Mouse (Mus musculus): Measurements from ENCODE around the gene Mospd3. TPM values are rescaled to one million over a fixed set of nuclear protein-coding genes. Genes with fewer than 3 reads are reported as not detected.

The Mospd3 gene
- total RNA-seq (2023): 10 to 100 TPM; 47.6 to 59.4 TPM

DNA sequence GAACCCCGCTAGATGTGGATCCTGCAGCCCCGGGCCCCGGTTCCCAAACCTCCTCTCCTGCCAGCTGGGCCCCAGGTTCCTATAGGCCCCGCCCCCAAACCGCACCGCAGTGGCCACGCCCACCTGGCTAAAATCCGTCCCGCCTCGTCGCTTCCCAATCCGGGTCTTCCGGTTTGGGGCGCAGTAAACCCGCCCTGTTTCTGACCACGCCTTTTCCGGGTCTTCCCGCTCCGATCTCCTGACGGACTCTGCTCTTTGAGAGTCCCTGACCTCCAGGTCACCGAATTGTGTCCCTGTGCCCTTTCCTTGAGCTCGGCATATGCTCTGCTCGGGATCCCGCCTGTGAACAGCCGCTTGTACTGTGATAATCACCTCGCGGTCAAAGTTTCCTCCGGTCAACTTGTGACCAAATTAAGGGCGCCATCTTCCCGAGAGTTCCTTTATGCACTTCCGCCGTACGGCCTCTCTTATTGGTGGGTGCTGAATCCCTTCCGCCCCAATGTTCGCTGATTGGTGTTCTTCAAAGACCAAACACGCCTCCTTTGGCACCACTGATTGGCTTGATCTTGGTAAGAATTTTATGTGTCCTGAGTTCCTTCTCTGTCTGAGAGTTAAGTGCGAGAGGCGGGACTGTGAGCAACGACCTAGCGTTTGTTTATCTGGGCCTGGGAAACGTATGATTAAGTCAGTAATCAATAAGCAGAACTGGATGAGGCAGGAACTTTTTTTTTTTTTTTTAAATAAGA, at the start of gene Mospd3:
Mospd3 (minus strand) TSS at position 440 of the 746 bp plus-strand sequence.

DNA sequence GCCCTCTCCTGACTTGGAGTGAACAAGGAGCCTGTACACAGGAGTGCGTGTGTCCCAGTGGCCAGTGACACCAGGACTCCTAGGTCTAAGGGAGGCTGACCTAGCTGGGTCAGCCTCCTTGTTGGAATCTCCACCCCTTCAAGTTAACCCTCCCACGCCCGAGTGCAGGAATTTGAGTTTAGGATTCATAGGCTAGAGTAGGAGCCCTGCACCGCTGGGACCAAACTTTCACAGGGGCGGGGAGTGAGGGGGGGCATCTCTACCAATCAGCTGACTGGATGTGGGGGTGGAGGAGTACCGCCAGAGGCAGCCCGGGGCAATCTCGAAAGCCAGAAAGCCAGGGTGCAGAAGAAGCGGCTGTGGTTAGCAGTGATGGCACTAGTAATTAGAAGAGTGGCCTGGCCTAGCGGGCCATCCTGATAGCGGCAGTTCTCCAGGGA, 44.8 kb upstream of the Mospd3 start, which contains the start of gene Irs3:
Irs3 (minus strand) TSS at position 63 of the 440 bp plus-strand sequence.

DNA sequence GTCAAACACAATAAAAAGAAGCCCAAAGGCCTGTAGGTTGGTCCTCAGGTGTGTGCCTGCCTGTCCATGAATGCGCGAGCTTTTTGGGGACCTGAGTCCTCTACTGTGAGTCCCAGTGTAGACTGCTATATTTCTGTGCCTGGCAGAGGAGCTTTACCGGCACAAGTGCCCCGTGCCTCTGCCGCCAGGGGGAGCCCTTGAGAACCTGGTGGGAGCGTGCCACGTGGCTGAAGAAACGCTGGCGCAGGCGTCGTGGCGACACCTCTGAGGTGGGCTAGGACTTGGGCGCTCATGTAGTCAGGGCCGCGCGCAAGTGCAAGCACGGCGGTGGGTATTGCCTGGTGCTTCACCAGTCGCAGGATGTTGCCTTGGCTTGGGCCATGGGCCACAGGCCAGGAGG, 40.2 kb upstream of the Mospd3 start, which contains the start of gene Sap25:
Sap25 (plus strand) TSS at position 281 of the 400 bp plus-strand sequence.

DNA sequence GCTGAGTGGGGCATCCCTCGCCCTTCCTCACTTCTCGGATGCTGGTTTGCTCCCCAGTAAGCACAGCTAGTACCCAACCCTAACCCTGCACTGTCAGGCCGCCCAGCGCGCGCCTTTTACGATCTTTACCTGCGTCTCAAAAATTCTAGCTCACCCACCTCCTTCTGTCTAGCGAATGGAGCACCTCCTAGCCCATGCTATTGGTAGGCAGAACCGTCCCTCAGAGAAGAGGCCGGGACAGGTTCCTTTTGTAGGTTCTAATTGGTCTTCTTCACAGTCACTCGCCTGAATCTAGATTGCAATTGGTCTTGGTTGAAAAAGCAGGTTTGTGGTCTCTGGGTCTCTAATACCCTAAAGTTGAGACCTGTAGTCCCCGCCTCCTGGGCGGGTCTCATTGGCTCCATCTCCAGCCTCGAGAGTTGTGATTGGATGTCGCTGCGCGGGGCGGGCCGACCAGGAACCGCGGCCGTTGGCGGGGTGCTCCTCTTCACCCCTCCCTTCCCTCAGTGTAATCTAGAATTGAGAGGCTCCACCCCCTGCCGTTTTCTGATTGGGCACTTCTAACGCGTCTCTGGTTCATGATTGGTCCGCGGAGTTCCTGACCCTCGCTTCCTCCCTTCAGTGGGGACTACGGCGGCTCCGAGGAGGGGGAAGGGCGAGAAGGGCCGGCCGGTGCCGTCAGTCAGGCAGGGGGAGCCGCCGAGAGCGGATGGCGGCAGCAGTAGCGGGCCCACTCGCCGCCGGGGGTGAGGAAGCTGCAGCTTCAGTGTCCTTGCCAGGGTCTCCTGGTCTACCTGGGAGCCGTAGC, 27.8 kb upstream of the Mospd3 start, which contains the start of the genes Fbxo24, Lrch4 and Gm20605:
Fbxo24 (minus strand) TSS at position 505 of the 808 bp plus-strand sequence.
Lrch4 (plus strand) TSS at position 624 of the 808 bp plus-strand sequence.
Gm20605 (plus strand) TSS at position 678 of the 808 bp plus-strand sequence.

DNA sequence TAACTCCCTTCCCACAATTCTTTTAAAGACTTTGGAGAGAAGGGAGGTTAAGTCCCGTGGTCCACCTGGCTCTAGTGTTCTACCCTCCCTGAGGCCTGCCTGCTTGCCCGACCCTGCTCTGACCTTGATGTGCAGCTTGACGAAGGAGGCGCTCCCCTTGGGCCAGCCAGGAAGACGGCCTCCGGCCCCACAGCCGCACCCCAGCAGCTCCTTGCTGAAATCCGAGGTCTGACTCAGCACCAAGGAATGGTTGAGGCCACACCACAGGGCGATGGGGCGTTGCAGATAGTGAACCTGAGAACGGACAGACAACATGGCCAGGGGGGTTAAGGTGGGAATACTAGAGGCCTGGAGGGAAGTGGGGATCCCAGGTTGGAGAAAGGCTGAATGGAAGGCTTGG, 12.7 kb upstream of the Mospd3 start, which contains the start of gene Pcolce:
Pcolce (minus strand) TSS at position 235 of the 400 bp plus-strand sequence.

DNA sequence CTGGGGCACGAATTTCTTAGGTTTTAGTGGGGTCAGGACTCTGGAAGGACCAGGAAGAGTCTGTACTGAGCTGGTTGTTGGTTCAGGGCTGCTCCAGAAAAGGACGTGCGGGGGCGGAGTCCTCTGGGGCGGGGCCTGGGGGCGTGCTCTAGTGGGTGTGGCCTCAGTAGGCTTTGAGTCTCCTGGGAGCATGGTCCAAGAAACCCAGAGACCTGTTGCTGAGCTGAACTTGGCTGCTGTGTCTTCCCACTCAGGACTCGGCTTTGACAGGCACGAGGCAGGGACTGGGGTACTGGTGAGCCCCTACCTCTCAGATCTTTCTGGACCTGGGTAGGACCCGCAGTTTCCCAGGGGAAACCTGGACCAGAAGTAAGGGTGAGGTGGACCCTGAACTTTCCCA, 31.2 kb downstream of the Mospd3 start, which contains the start of gene Tfr2:
Tfr2 (plus strand) TSS at position 176 of the 400 bp plus-strand sequence.

DNA sequence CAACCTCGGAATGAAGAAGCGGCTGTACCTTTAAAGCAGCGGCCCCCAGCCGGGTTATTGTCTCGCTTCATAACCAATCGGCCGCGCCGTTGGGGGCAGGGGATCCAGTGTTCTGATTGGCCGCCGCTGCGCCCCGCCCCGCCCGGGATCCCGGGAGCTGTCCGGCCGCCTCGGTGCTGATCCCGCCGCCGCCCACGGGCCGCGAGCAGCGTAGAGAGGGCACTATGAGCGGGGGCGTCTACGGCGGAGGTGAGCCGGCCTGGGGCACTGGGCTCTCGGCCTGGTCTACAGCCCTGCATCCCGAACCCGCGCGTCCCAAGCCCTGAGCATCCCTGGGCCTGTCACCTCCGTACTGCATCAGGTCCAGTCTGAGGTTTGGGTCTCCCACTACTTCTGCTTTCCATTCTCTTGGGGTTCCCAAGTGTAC, 47.4 kb downstream of the Mospd3 start, which contains the start of gene Actl6b:
Actl6b (plus strand) TSS at position 107 of the 427 bp plus-strand sequence.

Other genes starting within 250 kb of the Mospd3 start
- gene Zan, start 124.0 kb downstream of the Mospd3 start, total RNA-seq (2023): under 1 TPM; 0.07 to 0.18 TPM
- gene Pop7, start 98.5 kb downstream of the Mospd3 start, total RNA-seq (2023): 10 to 100 TPM; 13.8 to 20.5 TPM
- gene Gigyf1, start 82.5 kb downstream of the Mospd3 start, total RNA-seq (2023): 10 to 100 TPM; 45.4 to 47.4 TPM
- not detected for gene Epo, start 67.8 kb downstream of the Mospd3 start, total RNA-seq (2023)
- gene Gnb2, start 67.5 kb downstream of the Mospd3 start, total RNA-seq (2023): 100 to 1,000 TPM; 919 to 975 TPM
- gene Actl6b, start 47.5 kb downstream of the Mospd3 start, total RNA-seq (2023): not detected
- gene Tfr2, start 31.2 kb downstream of the Mospd3 start, total RNA-seq (2023): 1 to 10 TPM; 3.9 to 5.5 TPM
- gene Pcolce, start 12.7 kb upstream of the Mospd3 start, total RNA-seq (2023): under 1 TPM; 0.58 to 0.62 TPM
- gene Fbxo24, start 27.9 kb upstream of the Mospd3 start, total RNA-seq (2023): under 1 TPM; 0.22 to 0.38 TPM
- 100 to 1,000 TPM; 231 to 234 TPM for gene Lrch4, start 28.1 kb upstream of the Mospd3 start, total RNA-seq (2023)
- 10 to 100 TPM; 43.2 to 44.0 TPM for gene Gm20605, start 28.1 kb upstream of the Mospd3 start, total RNA-seq (2023)
- 10 to 100 TPM; 63.8 to 70.2 TPM for gene Sap25, start 40.3 kb upstream of the Mospd3 start, total RNA-seq (2023)
- gene Irs3, start 44.7 kb upstream of the Mospd3 start, total RNA-seq (2023): under 1 TPM in 1 of 2 experiments, not detected in 1; 0.33 TPM
- 10 to 100 TPM; 24.1 to 25.5 TPM for gene Agfg2, start 83.7 kb upstream of the Mospd3 start, total RNA-seq (2023)
- 1 to 10 TPM in 1 of 2 experiments, under 1 TPM in 1; 0.60 to 1.1 TPM for gene Nyap1, start 140.5 kb upstream of the Mospd3 start, total RNA-seq (2023)
- 100 to 1,000 TPM; 304 to 318 TPM for gene Tsc22d4, start 144.7 kb upstream of the Mospd3 start, total RNA-seq (2023)
- gene Ppp1r35, start 177.8 kb upstream of the Mospd3 start, total RNA-seq (2023): 10 to 100 TPM; 29.2 to 34.9 TPM
- gene Mepce, start 186.6 kb upstream of the Mospd3 start, total RNA-seq (2023): 10 to 100 TPM; 32.5 to 35.7 TPM
- 1 to 10 TPM; 2.8 to 3.3 TPM for gene Zcwpw1, start 186.7 kb upstream of the Mospd3 start, total RNA-seq (2023)
- gene Pilra, start 235.2 kb upstream of the Mospd3 start, total RNA-seq (2023): 100 to 1,000 TPM; 361 to 394 TPM

Data from neutrophil, adult 59 days (primary cell).